Mouse (Mus musculus): ENCODE data around the gene Rcn1.

DNA sequence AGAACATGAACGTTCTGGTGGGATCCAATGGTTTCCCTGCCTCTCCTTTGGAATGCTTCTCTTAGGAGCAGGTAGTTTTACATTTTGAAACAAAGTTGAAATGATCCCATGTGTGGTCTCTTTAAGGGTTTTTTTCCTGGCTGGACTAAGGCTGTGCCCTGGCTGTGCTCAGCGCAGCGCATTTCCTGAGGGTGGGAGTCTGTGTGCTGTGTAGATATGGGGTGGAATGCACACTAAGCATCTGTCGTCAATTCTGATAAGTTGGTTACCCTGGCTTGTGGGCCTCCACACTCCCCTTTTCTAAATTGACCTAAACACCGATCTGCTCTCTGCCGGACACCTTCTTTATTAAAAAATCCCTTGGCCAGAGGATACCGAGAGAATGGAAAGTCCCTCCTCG is 28.3 kb upstream of the Rcn1 start:
- TF ChIP-seq CTCF (IDR thresholded peaks at IDR 0.05; ENCODE audit: low read depth, low read length) (no peak), EP300 (IDR thresholded peaks at IDR 0.05; ENCODE audit: insufficient read depth, low read depth, low read length) (no peak)
